Mouse (Mus musculus) megakaryocyte progenitor cell, adult 5-6 weeks (primary cell): ENCODE measurements around the gene Hes3. TPM values are rescaled to one million over a fixed set of nuclear protein-coding genes. Genes with fewer than 3 reads are reported as not detected.

Experiments used
- ATAC-seq: replicated peaks from 2 replicates; pipeline ENCODE4 v1.8.0; 2016; ENCODE audit warnings: mild to moderate bottlenecking, moderate TSS enrichment, inconsistent platforms; ENCODE audit not compliant: poor library complexity
- total RNA-seq, 2 experiments: library from RNA; stranded (forward) in 1 of 2; stranded (reverse) in 1 of 2; fragments of 157-497, 149-512 nt in 1 of 2; fragments of 200-1000 nt in 1 of 2; gene quantifications; 2 replicates each; pipeline versions ENCODE4 v1.2.3 to v1.2.4; 2015 to 2017

Gene Hes3
- not detected in 2 replicates for total RNA-seq (2015)
- total RNA-seq (2017), result not detected in 2 replicates

GRCm38 (mm10) chr4:152291562-152291961 lies at the start of gene Hes3:
Gene Hes3 (minus strand): TSS chr4:152291662.
- ATAC-seq, result no peak

- ATAC-seq, result peak; percentile 63
These were observed 49.3 kb upstream of the Hes3 start for GRCm38 (mm10) chr4:152340584-152341284.

GRCm38 (mm10) chr4:152339293-152339790 lies 47.9 kb upstream of the Hes3 start:
- no peak for ATAC-seq

GRCm38 (mm10) chr4:152338419-152339292 lies 47.2 kb upstream of the Hes3 start, which contains the start of gene Chd5:
Gene Chd5 (plus strand): TSS chr4:152338651.
- no peak for ATAC-seq

- ATAC-seq, result no peak
These were observed 46.3 kb upstream of the Hes3 start for GRCm38 (mm10) chr4:152337772-152338171.

- no peak for ATAC-seq
These were observed 42.1 kb upstream of the Hes3 start for GRCm38 (mm10) chr4:152333587-152333986.

- peak; percentile 84 for ATAC-seq
These were observed 41.5 kb upstream of the Hes3 start for GRCm38 (mm10) chr4:152332952-152333351.

- ATAC-seq, result peak; percentile 23
These were observed 37.2 kb upstream of the Hes3 start for GRCm38 (mm10) chr4:152328691-152329090.

GRCm38 (mm10) chr4:152326543-152326942 lies 35.1 kb upstream of the Hes3 start:
- no peak for ATAC-seq

- peak; percentile 91 for ATAC-seq
These were observed 34.3 kb upstream of the Hes3 start, which contains the start of gene Rpl22 for GRCm38 (mm10) chr4:152325574-152326411. Gene Rpl22 (plus strand): TSS chr4:152325742.

- ATAC-seq, result peak; percentile 9; the same call in 1 of the 2 replicates
These were observed 33.4 kb upstream of the Hes3 start for GRCm38 (mm10) chr4:152324641-152325562.

GRCm38 (mm10) chr4:152321464-152321863 lies 30.0 kb upstream of the Hes3 start:
- no peak for ATAC-seq

GRCm38 (mm10) chr4:152318517-152319234 lies 27.2 kb upstream of the Hes3 start, which contains the start of gene Rnf207:
Gene Rnf207 (minus strand): TSS chr4:152318993.
- ATAC-seq, result peak; percentile 88

- ATAC-seq, result no peak
These were observed 26.2 kb upstream of the Hes3 start for GRCm38 (mm10) chr4:152317631-152318033.

GRCm38 (mm10) chr4:152315498-152316213 lies 24.2 kb upstream of the Hes3 start:
- peak; percentile 34 for ATAC-seq

- ATAC-seq, result no peak
These were observed 22.5 kb upstream of the Hes3 start for GRCm38 (mm10) chr4:152313934-152314333.

- peak; percentile 32 for ATAC-seq
These were observed 21.8 kb upstream of the Hes3 start for GRCm38 (mm10) chr4:152313211-152313632.

GRCm38 (mm10) chr4:152312186-152312585 lies 20.7 kb upstream of the Hes3 start:
- no peak for ATAC-seq
